Mouse (Mus musculus) v-Abl transformed pro-B cells (cell line): ENCODE data around the gene N4bp3.
"Not testable (repeated sequence)": the region's sequence is repeated elsewhere in the genome, so short reads cannot be mapped to it uniquely, and the experiment has no call there.

Experiments used
- in situ Hi-C, 2 experiments: fragments of 400-800 bp; cut with MboI; formaldehyde crosslinking; loops; one replicate each; pipeline ENCODE4 v1.15.1; 2025; ENCODE audit not compliant: unreplicated experiment in 2 of 2

Gene N4bp3

DNA sequence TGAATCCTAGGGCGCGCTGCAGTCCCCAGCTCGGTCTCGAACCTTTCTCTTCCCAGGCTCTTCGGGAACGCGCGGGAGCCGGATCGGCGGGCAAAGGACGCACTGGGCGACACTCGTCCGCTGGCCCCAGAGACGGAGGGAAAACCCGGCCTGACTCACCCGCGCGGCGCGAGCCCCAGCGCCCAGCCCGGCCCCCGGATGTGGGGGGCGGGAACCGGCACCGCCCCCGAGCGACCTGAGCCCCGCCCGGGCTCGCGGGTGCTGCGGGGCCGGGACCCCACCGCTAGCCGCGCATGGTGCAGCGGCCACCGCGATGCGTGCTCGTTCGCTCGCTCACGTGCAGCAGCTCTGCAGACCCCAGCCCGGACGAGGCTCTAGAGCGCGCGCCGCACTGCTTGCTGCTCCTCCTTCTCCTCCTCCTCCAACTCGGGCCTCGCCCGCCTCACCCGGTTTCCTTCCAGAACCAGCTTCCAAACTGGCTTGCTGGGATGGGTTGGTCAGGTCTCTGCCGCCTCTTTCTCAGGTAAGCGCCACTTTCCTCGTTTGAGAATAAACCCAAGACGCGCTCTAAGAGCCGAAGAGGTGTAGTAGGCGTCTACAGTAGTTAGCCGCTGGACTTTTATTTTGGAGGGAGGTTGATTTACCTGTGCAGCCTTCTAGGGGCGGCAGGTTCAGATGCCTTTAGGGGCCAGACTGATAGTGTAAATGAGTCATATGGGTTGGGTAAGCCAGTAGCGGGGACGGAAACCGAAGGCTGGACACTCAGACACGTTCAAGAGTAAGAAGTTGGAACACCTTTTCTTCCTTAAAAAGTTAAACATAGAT, at the start of gene N4bp3, which contains the start of gene D930048N14Rik:
TSS of gene N4bp3 (minus strand) at position 152 of the 825 bp plus-strand sequence.
TSS of gene D930048N14Rik (plus strand) at position 264 of the 825 bp plus-strand sequence.
- in situ Hi-C loops: loop anchor here (5.0 kb wide), 1 partner anchor 34 kb away; the partner anchor contains the start of gene Nhp2 (in 2 of the 2)

DNA sequence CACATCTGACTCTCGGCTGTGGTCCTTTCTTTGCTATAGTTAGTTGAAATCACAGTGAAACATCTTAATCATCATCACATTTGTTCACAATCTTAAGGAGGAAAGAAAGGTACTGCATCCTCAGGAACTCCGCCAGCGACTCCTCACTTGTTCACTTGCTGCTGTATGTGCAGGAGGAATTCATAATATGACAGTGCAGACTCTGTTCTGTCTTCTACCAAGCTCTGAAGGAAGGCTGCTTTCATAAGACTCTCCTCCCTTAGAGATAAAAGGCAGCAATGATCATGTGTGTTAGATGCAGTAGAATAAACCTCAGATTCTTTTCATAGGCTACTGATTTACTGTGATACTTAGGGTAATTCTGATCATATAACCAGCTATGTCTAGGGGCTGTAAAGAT, 44.3 kb upstream of the N4bp3 start:
- in situ Hi-C loops: loop anchor here in 1 of 2 experiments (10.0 to 25.0 kb wide), 2 partner anchors 433 to 660 kb away; partner anchors contain the start of genes BC049762 and Clk4

GRCm38 (mm10) chr11:51690597-51690996, 40.0 kb upstream of the N4bp3 start:
- in situ Hi-C loops: loop anchor here in 1 of 2 experiments (10.0 to 25.0 kb wide), 2 partner anchors 428 to 664 kb away; partner anchors contain the start of genes BC049762 and Clk4

- in situ Hi-C loops: loop anchor here in 1 of 2 experiments (25.0 kb wide), 1 partner anchor 427 kb away; the partner anchor contains the start of genes BC049762 and Clk4
Measured at GRCm38 (mm10) chr11:51689343-51689742, 38.7 kb upstream of the N4bp3 start.

- in situ Hi-C loops: loop anchor here in 1 of 2 experiments (25.0 kb wide), 1 partner anchor 426 kb away; the partner anchor contains the start of genes BC049762 and Clk4
Measured at GRCm38 (mm10) chr11:51688330-51689328, 38.0 kb upstream of the N4bp3 start, which contains the start of gene 0610009B22Rik. Gene 0610009B22Rik (minus strand): TSS chr11:51688874.

DNA sequence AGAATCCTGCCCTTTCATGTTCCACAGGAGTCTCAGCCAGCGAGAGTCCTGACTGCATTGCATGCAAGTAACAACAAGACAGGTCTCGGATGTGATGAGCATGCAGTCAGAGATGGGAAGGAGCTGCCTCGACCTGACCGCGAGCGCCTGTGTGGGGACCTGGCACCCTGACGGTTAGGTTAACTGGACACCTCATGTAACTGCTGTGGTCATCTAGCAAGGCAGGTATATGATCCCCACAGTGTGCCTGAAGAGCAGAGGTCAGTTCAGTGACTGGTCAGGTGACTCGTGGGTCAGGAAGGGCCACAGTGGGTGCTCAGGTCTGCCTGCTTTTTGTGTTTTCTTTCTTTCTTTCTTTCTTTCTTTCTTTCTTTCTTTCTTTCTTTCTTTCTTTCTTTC, 31.3 kb upstream of the N4bp3 start:
- in situ Hi-C loops: loop anchor here (5.0 to 25.0 kb wide), 2 partner anchors 65 to 420 kb away; partner anchors contain the start of genes Nhp2 (in 2 of the 2), BC049762 (in 1 of the 2) and Clk4 (in 1 of the 2)

DNA sequence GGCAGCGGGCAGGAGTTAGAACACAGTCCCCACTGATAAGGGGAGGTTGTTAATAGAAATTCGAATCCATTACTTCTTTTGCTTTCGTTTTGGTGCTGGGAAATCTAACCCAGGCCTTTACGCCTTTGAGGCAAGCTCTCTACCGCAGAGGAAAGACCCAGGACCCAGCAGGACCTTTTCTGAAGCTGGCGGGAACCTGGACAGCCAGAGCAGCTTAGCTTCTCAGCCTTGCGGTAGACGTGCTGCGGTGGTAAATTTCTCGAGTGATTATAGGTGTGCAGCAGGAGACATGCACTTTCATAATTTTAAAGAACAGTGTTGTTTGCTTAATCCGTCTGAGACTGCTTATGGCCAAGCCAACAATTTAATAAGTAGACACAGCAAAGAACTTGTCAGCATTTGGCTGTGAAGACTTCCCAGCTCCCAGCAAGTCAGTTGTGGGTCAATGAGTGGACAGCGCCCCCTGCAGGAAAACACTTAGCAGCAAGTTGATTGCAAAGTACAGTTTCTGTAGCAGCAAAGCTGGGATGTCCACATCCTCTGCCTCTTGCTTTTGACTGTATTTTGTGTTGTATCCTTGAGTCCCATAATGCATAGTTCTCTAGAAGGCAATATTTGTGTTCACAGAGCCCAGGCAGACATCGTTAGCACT, 30.8 kb upstream of the N4bp3 start:
- in situ Hi-C loops: loop anchor here (5.0 to 25.0 kb wide), 2 partner anchors 64 to 419 kb away; partner anchors contain the start of genes Nhp2 (in 2 of the 2), BC049762 (in 1 of the 2) and Clk4 (in 1 of the 2)

DNA sequence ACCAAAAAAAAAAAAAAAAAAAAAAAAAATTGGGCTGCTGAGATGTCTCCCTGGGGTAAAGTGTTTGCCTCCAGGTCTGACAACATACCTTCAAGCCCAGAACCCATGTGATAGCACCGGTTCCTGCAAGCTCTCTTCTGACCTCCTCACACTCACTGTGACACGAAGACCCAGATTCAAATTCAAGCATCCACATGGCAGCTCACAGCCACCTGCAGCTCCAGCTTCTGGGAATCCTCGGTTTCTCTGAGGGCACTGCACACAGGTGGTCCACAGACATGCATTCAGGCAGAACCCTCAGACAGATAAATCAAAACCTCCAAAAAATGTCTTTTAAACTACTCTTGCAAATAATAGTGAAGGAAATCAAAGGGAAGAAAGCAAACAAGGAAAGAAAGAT, 28.8 kb upstream of the N4bp3 start:
- in situ Hi-C loops: loop anchor here in 1 of 2 experiments (25.0 kb wide), 1 partner anchor 417 kb away; the partner anchor contains the start of genes BC049762 and Clk4

DNA sequence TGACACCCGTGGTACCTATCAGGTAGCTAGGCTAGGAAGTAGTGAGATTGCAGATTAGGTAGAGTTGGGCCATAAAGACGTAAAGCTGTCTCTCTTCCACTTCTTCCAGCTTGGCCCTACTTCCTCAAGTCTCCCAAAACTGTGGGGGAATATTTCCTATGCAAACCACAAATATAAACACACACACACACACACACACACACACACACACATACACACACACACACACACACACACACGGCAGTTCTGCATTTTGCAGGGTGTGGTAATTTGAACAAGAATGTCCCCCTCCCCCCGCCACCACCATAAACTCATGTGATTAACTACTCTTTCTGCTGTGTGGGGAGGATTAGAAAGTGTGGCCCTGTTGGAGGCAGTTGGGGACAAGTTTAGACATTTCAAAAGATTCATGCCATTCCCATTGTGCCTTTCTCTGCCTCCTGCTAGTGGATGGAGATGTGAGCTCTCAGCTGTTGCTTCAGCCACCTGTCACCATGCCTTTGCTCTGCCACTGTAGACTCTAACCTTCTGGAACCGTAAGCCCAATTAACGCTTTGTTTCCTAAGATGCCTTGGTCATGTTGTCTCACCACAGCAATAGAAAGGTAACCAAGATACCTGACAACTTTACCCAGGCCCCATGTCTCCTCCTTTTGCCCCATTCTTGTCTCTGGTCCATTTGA, 27.2 kb upstream of the N4bp3 start:
- in situ Hi-C loops: loop anchor here in 1 of 2 experiments (25.0 kb wide), 1 partner anchor 416 kb away; the partner anchor contains the start of genes BC049762 and Clk4

- in situ Hi-C loops: loop anchor here in 1 of 2 experiments (25.0 kb wide), 1 partner anchor 413 kb away; the partner anchor contains the start of genes BC049762 and Clk4
Measured at GRCm38 (mm10) chr11:51675386-51675785, 24.7 kb upstream of the N4bp3 start.

GRCm38 (mm10) chr11:51673291-51673690, 22.6 kb upstream of the N4bp3 start:
- in situ Hi-C loops: no loop called here

DNA sequence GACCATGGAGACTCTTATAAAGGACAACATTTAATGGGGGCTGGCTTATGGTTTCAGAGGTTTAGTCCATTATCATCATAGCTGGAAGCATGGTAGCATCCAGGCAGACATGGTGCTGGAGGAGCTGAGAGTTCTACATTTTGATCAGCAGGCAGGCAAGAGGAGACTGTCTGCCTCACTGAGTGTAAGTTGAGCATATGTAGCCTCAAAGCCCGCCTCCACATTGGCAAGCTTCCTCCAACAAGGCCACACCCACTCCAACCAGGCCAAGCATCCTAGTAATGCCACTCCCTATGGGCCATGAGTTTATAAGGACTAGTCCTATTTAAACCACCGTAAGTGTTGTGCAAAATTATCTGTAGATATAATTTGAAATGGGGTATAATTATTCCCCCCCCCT, 20.7 kb upstream of the N4bp3 start:
- in situ Hi-C loops: no loop called here

DNA sequence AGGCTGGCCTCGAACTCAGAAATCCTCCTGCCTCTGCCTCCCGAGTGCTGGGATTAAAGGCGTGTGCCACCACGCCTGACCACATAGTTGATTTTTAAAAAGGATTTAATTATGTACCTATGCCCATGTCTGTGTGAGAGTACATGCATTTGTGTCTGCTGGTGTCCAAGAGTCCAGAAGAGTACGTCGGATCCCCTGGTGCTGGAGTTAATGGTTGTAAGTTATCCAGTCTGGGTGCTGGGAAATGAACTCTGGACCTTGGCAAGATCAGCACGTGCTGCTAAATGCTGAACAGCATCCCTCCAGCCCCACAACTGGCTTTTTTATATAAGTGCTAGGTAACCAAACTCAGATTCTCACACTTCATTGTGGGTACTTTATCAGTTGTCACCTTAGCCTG, 20.2 kb upstream of the N4bp3 start:
- in situ Hi-C loops: no loop called here

DNA sequence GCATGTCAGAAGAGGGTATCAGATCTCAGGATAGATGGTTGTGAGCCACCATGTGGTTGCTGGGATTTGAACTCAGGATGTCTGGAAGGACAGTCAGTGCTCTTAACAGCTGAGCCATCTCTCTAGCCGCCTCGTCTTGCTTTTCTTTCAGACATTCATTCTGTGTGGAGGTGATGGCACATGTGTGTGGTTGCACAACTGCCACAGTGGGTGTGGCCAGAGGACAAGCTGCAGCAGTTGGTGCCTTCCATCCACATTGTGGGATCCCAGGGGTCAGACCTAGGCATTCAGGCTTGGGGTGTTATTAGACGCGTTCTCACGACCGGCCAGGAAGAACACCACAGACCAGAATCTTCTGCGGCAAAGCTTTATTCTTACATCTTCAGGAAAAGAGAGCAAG, 14.1 kb upstream of the N4bp3 start:
- in situ Hi-C loops: not testable (repeated sequence)

DNA sequence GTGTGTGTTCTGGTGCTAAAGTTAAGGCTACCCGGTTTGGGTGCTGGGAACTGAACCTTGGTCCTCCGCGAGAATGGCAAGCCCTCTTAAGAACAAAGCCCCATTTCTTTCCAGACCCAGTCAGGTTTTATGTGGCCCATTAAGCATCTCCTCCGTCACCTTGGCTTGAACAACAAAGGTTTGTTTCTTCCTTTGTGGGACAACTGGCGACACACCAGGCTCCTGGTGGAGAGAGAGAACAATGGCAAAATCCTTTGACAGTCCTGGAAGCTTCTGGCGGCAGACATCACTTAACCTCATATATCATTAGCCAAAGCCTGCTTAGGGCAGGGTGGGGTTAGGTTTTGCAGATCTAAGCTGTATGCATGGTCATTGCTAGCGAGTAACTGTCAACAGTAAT, 12.0 kb upstream of the N4bp3 start:
- in situ Hi-C loops: no loop called here

DNA sequence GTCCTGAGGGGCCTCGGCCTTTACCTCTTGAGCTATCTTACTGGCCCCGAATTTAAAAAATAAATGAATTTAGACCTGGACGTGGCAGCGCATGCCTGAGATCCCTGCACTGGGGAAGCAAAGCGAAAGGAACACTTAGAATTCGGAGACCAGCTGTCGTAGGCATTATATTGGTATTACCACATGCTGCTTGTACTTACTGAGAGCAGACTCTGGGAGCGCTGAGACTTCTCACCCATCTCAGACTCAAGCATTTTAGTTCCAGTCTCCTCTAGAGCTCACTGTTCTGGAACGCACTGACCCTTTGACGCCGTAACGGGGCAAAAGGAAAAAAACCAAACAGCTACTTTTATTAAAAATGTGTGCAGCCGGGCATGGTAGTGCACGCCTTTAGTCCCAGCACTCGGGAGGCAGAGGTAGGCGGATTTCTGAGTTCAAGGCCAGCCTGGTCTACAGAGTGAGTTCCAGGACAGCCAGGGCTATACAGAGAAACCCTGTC, 11.3 kb upstream of the N4bp3 start:
- in situ Hi-C loops: no loop called here

- in situ Hi-C loops: no loop called here
Measured at GRCm38 (mm10) chr11:51658705-51659104, 8.1 kb upstream of the N4bp3 start.

GRCm38 (mm10) chr11:51658291-51658690, 7.6 kb upstream of the N4bp3 start:
- in situ Hi-C loops: no loop called here
